Mouse (Mus musculus): ENCODE data around the gene Olfr15. TPM values are rescaled to one million over a fixed set of nuclear protein-coding genes. Genes with fewer than 3 reads are reported as not detected.
A peak's percentile ranks its signal among the peaks of the same experiment; 100 is the strongest.

Gene Olfr15
- polyA plus RNA-seq, 1 experiment from 2014 or later, result not detected

DNA sequence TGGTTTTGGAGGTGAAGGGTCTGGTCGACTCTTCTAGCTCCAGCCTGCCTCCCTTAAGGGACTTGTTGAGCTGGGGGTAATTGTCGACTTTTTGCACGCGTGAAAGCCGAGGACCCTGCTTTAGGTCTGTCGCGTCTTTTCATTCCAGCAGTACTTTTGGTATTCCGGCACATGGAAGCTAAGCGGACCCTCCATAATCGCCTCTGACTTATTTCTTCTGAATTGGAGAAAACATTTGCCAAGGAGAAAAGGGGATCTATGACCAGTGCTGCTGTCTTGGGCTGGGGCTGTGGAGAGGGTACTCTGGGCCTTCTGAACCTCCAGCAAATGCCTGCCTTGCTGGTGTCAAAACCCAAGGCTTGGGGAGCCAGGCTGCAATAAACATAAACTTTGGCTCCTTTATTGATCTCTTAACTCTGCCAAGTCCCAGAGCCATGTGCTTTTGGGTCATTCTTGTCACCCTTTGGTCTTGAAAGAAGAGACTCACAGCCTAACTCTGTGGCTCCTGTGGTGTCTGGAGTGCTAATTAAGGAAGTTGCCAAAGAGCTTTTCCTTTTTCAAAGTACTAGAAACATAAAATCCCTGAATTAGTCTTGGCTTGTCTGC is 54.5 kb downstream of the Olfr15 start:
- peak overlapping the region; percentile 70 for H3K4me2 ChIP-seq (replicated peaks; ENCODE audit: low read depth, low read length)
- H3K27ac ChIP-seq (ENCODE audit: low read length), result peak overlapping the region; percentile 71
- peak overlapping the region; percentile 89 for H3K4me3 ChIP-seq (ENCODE audit: low read depth, low read length)
- 5% methylated on average over 10 of the region's 10 CpGs for WGBS
- no peaks in the 10 kb centered on the region for H3K9me3 ChIP-seq (ENCODE audit: control insufficient read depth, low read depth, low read length)
- ATAC-seq (ENCODE audit: insufficient number of reproducible peaks, insufficient read depth, low FRiP score, low read depth), result 0 out of 2 replicates have a peak, but pooled peaks have one; percentile 8
- no peaks in the 10 kb centered on the region for H3K36me3 ChIP-seq (ENCODE audit: control insufficient read depth, insufficient read depth, low read length)
- H3K27me3 ChIP-seq (ENCODE audit: control insufficient read depth, insufficient read depth, low read length), result no peaks in the 10 kb centered on the region
- H3K9ac ChIP-seq (replicated peaks; ENCODE audit: low read depth, low read length), result peak overlapping the region; percentile 83
- peaks cover 10% of the 10 kb centered on the region; the same call in 1 of the 2 replicates for H3K4me1 ChIP-seq (ENCODE audit: control insufficient read depth, insufficient read depth, low read length)

DNA sequence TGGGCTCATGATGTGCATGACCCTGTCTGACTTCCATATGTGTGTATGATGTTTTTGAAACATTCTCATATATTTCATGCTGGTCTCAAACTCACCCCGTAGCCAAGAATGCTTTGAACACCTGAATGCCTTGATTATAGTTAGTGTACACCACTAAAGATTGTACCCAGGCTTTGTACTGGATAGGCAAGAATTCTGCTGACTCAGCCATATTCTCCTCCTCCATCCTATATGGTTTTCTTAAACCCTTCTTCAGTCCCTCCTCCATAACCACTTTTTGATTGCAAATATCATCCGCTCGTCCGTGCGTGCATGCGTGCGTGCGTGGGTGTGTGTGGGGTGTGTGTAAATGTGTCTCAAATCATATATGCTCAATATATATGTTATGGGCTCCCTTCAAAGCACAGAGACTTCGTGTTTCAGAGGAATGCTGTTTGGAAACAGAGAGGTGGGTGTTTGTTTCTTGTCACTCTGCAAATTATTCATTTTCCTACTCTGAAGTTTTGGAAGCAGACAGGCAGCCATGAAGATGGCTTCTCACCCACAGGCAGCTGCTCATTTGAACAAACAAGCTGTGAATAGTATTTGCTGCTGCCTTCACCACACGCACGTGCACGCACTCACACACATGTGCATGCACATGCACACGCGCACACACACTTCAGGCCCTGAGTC is 61.1 kb downstream of the Olfr15 start:
- 91% methylated on average over 14 of the region's 14 CpGs for WGBS

DNA sequence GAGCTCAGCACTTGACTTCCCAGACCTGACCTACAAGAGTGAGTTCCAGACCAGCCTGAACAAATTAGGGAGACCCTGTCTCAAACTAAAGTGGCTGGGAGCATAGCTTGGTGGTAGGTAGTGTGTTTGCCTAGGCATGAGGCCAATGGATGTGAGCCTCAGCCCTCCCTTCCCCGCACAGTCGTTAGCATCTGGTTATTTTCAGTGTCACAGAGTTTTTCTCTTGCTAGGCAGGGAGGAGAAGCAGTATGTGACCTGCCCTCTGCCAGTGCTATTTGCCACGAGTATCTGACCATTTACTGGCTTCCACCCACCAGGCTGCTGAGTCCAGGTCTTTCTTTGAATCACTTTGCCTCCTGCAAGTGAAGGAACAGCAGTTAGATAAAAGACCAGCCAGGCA is 63.1 kb downstream of the Olfr15 start:
- no peak overlapping the region for H3K4me3 ChIP-seq (ENCODE audit: low read depth, low read length)
- peaks cover 14% of the 10 kb centered on the region for H3K36me3 ChIP-seq (ENCODE audit: control insufficient read depth, insufficient read depth, low read length)
- H3K4me2 ChIP-seq (replicated peaks; ENCODE audit: low read depth, low read length), result no peak overlapping the region
- ATAC-seq (ENCODE audit: insufficient number of reproducible peaks, insufficient read depth, low FRiP score, low read depth), result no peak
- no peaks in the 10 kb centered on the region for H3K9me3 ChIP-seq (ENCODE audit: control insufficient read depth, low read depth, low read length)
- no peak overlapping the region for H3K27ac ChIP-seq (ENCODE audit: low read length)
- no peaks in the 10 kb centered on the region for H3K27me3 ChIP-seq (ENCODE audit: control insufficient read depth, insufficient read depth, low read length)
- 64% methylated on average over 3 of the region's 3 CpGs for WGBS
- H3K4me1 ChIP-seq (ENCODE audit: control insufficient read depth, insufficient read depth, low read length), result no peaks in the 10 kb centered on the region
- no peak overlapping the region for H3K9ac ChIP-seq (replicated peaks; ENCODE audit: low read depth, low read length)

More for the DNA sequence above, 61.1 kb downstream of the Olfr15 start:
- H3K9ac ChIP-seq (replicated peaks; ENCODE audit: low read depth, low read length), result no peak overlapping the region
- H3K9me3 ChIP-seq (ENCODE audit: control insufficient read depth, low read depth, low read length), result no peaks in the 10 kb centered on the region
- no peaks in the 10 kb centered on the region for H3K27me3 ChIP-seq (ENCODE audit: control insufficient read depth, insufficient read depth, low read length)
- no peaks in the 10 kb centered on the region for H3K4me1 ChIP-seq (ENCODE audit: control insufficient read depth, insufficient read depth, low read length)
- no peak for ATAC-seq (ENCODE audit: insufficient number of reproducible peaks, insufficient read depth, low FRiP score, low read depth)
- H3K27ac ChIP-seq (ENCODE audit: low read length), result no peak overlapping the region
- no peaks in the 10 kb centered on the region for H3K36me3 ChIP-seq (ENCODE audit: control insufficient read depth, insufficient read depth, low read length)
- H3K4me3 ChIP-seq (ENCODE audit: low read depth, low read length), result no peak overlapping the region
- no peak overlapping the region for H3K4me2 ChIP-seq (replicated peaks; ENCODE audit: low read depth, low read length)

Other genes with a start within 250 kb of the Olfr15 start
- not detected in 2 replicates for gene Olfr161, start 239.8 kb upstream of the Olfr15 start, polyA plus RNA-seq (2014; fragmentation: Nextera tagmentation; extraction: Ambion mirVana)
- gene Mefv, start 112.8 kb upstream of the Olfr15 start, polyA plus RNA-seq (2014; fragmentation: Nextera tagmentation; extraction: Ambion mirVana), result not detected in 2 replicates
- gene Zfp263, start 86.8 kb upstream of the Olfr15 start, polyA plus RNA-seq (2014; fragmentation: Nextera tagmentation; extraction: Ambion mirVana), result 29.9 and 30.3 TPM in 2 replicates
- 1.7 TPM in 2 replicates for gene Zfp174, start 16.4 kb downstream of the Olfr15 start, polyA plus RNA-seq (2014; fragmentation: Nextera tagmentation; extraction: Ambion mirVana)
- gene Naa60, start 41.5 kb downstream of the Olfr15 start, polyA plus RNA-seq (2014; fragmentation: Nextera tagmentation; extraction: Ambion mirVana), result 49.1 and 53.0 TPM in 2 replicates
- gene Zfp597, start 53.7 kb downstream of the Olfr15 start, polyA plus RNA-seq (2014; fragmentation: Nextera tagmentation; extraction: Ambion mirVana), result 7.0 and 8.1 TPM in 2 replicates
- gene Gm20695, start 53.8 kb downstream of the Olfr15 start, polyA plus RNA-seq (2014; fragmentation: Nextera tagmentation; extraction: Ambion mirVana), result 1.00 and 3.2 TPM in 2 replicates
- gene 1700037C18Rik, start 77.8 kb downstream of the Olfr15 start, polyA plus RNA-seq (2014; fragmentation: Nextera tagmentation; extraction: Ambion mirVana), result 6.2 and 6.6 TPM in 2 replicates
- 28.3 and 28.9 TPM in 2 replicates for gene Cluap1, start 77.9 kb downstream of the Olfr15 start, polyA plus RNA-seq (2014; fragmentation: Nextera tagmentation; extraction: Ambion mirVana)
- 0.83 and 1.2 TPM in 2 replicates for gene Nlrc3, start 145.8 kb downstream of the Olfr15 start, polyA plus RNA-seq (2014; fragmentation: Nextera tagmentation; extraction: Ambion mirVana)
- 23.1 and 28.1 TPM in 2 replicates for gene Slx4, start 172.9 kb downstream of the Olfr15 start, polyA plus RNA-seq (2014; fragmentation: Nextera tagmentation; extraction: Ambion mirVana)
- gene Dnase1, start 206.1 kb downstream of the Olfr15 start, polyA plus RNA-seq (2014; fragmentation: Nextera tagmentation; extraction: Ambion mirVana), result 5.5 and 12.0 TPM in 2 replicates
- 93.4 and 94.0 TPM in 2 replicates for gene Trap1, start 246.9 kb downstream of the Olfr15 start, polyA plus RNA-seq (2014; fragmentation: Nextera tagmentation; extraction: Ambion mirVana)